Mouse (Mus musculus) midbrain, embryonic 16.5 days (tissue): ENCODE data around the gene Ooep. TPM values are rescaled to one million over a fixed set of nuclear protein-coding genes. Genes with fewer than 3 reads are reported as not detected.
"Not testable (repeated sequence)": the region's sequence is repeated elsewhere in the genome, so short reads cannot be mapped to it uniquely, and the experiment has no call there.

Source experiments
- ATAC-seq: fragments of 200-750 bp; cut with Nextera tagmentation; 2 replicates; pipeline ENCODE4 v1.8.0; 2017; ENCODE audit warnings: moderate TSS enrichment
- H3K27ac ChIP-seq: fragments of 300-500 bp; sonication (generic); 2 replicates; pipeline ENCODE4 v1.5.1; 2014; ENCODE audit warnings: mild to moderate bottlenecking, low read length, mixed read lengths
- H3K27me3 ChIP-seq: fragments of 300-500 bp; sonication (generic); 2 replicates; pipeline ENCODE4 v1.6.1; 2014; ENCODE audit warnings: low read depth, low read length, mixed read lengths; ENCODE audit not compliant: control insufficient read depth, insufficient read depth
- H3K36me3 ChIP-seq: fragments of 300-500 bp; sonication (generic); 2 replicates; pipeline ENCODE4 v1.6.1; 2014; ENCODE audit warnings: mild to moderate bottlenecking, low read length, moderate library complexity, mixed read lengths; ENCODE audit not compliant: control insufficient read depth, insufficient read depth
- H3K4me1 ChIP-seq: fragments of 300-500 bp; sonication (generic); 2 replicates; pipeline ENCODE4 v1.6.1; 2014; ENCODE audit warnings: mild to moderate bottlenecking, low read length, mixed read lengths; ENCODE audit not compliant: control insufficient read depth, insufficient read depth
- H3K4me2 ChIP-seq: fragments of 300-500 bp; sonication (generic); 2 replicates; pipeline ENCODE4 v1.6.1; 2014; ENCODE audit warnings: mild to moderate bottlenecking, low read length, mixed read lengths
- H3K4me3 ChIP-seq: fragments of 300-500 bp; sonication (generic); 2 replicates; pipeline ENCODE4 v1.5.1; 2014; ENCODE audit warnings: low read depth, mild to moderate bottlenecking, low read length, moderate library complexity, mixed read lengths
- H3K9ac ChIP-seq: fragments of 300-500 bp; sonication (generic); 2 replicates; pipeline ENCODE4 v1.6.1; 2014; ENCODE audit warnings: low read depth, low read length, mixed read lengths
- H3K9me3 ChIP-seq: fragments of 300-500 bp; sonication (generic); replicated peaks from 2 replicates; pipeline ENCODE4 v1.6.1; 2014; ENCODE audit warnings: mild to moderate bottlenecking, low read length, mixed read lengths; ENCODE audit not compliant: control insufficient read depth, poor library complexity, severe bottlenecking
- WGBS: fragments of 180-500 bp; shearing (Covaris S2); extraction: QIAGEN DNeasy Blood & Tissue Kit; methylation state at CpG from one replicate; pipeline ENCODE4 v1.1.7; 2014; 5-methylcytosine and 5-hydroxymethylcytosine counted together
- polyA plus RNA-seq: library from polyadenylated mRNA; unstranded; fragments of >200 nt; fragmentation: Nextera tagmentation; extraction: Ambion mirVana; gene quantifications from 2 replicates; pipeline ENCODE4 v1.2.1, GENCODE M21; 2015

Ooep gene
- polyA plus RNA-seq, 1 experiment from 2014 or later, result 6.9 TPM

DNA sequence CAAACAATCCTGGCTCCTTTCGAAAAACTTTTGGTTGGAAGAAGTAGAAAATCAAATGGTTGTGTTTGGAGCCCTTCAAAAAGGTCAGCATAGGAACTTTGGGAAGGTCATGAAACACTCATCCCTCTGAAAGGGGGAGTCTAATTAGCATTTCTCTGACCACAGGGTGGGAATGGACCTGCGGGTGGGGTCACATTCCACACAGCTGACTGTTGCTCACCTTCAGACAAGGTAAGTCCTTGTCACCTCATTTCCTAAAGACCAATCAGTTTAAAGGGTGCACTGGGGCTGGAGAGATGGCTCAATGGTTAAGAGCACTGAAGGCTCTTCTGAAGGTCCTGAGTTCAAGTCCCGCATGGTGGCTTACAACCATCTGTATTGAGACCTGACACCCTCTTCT lies 7.1 kb downstream of the Ooep start:
- H3K4me2 ChIP-seq, result no peak overlapping the region
- no peak overlapping the region for H3K4me3 ChIP-seq
- no peaks in the 10 kb centered on the region for H3K9me3 ChIP-seq
- 93% methylated on average over 3 of the region's 3 CpGs for WGBS
- H3K4me1 ChIP-seq, result no peaks in the 10 kb centered on the region
- H3K27me3 ChIP-seq, result no peaks in the 10 kb centered on the region
- H3K36me3 ChIP-seq, result no peaks in the 10 kb centered on the region
- H3K27ac ChIP-seq, result no peak overlapping the region
- no peak overlapping the region for H3K9ac ChIP-seq
- no peak for ATAC-seq

- ATAC-seq, result no peak
- H3K27me3 ChIP-seq, result no peaks in the 10 kb centered on the region
- no peak overlapping the region for H3K4me2 ChIP-seq
- H3K4me3 ChIP-seq, result no peak overlapping the region
- WGBS, result 91% methylated on average over 7 of the region's 7 CpGs
- no peak overlapping the region for H3K9ac ChIP-seq
- no peak overlapping the region for H3K27ac ChIP-seq
- no peaks in the 10 kb centered on the region for H3K9me3 ChIP-seq
- no peaks in the 10 kb centered on the region for H3K4me1 ChIP-seq
- H3K36me3 ChIP-seq, result no peaks in the 10 kb centered on the region
Measured at GRCm38 (mm10) chr9:78369786-78370185, 8.7 kb downstream of the Ooep start.

DNA sequence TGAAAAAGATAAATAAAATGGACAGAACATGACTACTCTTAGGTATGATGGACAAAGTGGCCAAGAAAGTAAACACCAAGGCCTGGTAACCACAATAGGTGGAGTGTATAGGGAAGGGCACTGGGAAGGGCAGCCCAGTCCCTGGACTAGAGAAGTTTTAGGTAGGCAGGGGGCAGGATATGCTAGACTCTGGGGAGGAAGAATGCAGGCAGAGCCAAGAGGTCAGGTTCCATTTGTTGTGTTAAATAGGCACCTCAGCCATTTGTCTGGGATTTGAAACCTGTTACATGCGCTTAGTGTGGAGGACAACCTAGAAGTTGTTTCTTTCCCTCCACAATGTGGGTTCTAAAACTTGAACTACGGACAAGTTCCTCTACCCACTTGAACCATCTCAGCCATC lies 9.2 kb downstream of the Ooep start:
- Histone ChIP-seq H3K9ac (no peak overlapping the region), H3K4me3 (no peak overlapping the region), H3K27ac (no peak overlapping the region), H3K9me3 (no peaks in the 10 kb centered on the region), H3K36me3 (no peaks in the 10 kb centered on the region), H3K27me3 (no peaks in the 10 kb centered on the region), H3K4me2 (no peak overlapping the region), H3K4me1 (no peaks in the 10 kb centered on the region)
- WGBS, result 94% methylated on average over 2 of the region's 2 CpGs
- no peak for ATAC-seq

DNA sequence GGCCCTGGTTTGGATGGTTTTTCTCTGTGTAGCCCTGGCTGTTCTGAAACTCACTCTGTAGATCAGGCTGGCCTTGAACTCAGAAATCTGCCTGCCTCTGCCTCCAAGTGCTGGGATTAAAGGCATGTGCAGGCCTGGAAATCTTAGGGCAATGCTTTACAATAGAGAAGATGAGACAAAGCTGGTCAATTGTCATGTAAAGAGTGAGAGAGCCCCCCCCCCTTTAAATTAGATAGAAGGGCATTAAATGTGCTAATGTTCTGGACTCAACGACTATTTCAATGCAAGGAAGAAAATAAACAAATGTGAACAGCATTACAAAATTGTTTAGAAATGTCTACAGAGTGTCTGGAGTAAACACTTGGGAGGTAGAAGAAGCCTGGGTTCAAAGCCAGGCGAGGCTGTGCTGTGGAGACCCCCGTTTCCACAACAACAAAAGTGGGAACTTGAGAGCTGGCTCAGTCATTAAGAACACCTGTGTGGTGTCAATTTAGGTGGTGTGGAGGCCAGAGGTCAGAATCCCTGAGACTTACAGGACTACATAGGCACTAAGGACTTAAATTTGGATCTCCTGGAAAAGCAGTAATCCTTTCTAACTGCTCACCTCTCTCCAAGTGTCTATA lies 9.7 kb downstream of the Ooep start:
- no peak for ATAC-seq
- Histone ChIP-seq H3K4me3 (no peak overlapping the region), H3K4me2 (no peak overlapping the region), H3K27me3 (no peaks in the 10 kb centered on the region), H3K27ac (no peak overlapping the region), H3K9ac (no peak overlapping the region), H3K36me3 (no peaks in the 10 kb centered on the region), H3K9me3 (no peaks in the 10 kb centered on the region), H3K4me1 (no peaks in the 10 kb centered on the region)
- WGBS, result 86% methylated on average over 3 of the region's 3 CpGs

GRCm38 (mm10) chr9:78367959-78368358 lies 10.6 kb downstream of the Ooep start, which contains the start of gene Dppa5a:
Gene Dppa5a, minus strand, starts transcription at chr9:78368177.
- not testable (repeated sequence) for H3K9ac ChIP-seq, H3K4me1 ChIP-seq, H3K27ac ChIP-seq, H3K27me3 ChIP-seq, H3K4me2 ChIP-seq, H3K9me3 ChIP-seq, H3K4me3 ChIP-seq, ATAC-seq, H3K36me3 ChIP-seq
- 90% methylated on average over 16 of the region's 16 CpGs for WGBS

GRCm38 (mm10) chr9:78365850-78366544 lies 12.5 kb downstream of the Ooep start:
- H3K36me3 ChIP-seq, result no peaks in the 10 kb centered on the region
- H3K4me2 ChIP-seq, result no peak overlapping the region
- H3K27me3 ChIP-seq, result no peaks in the 10 kb centered on the region
- H3K9me3 ChIP-seq, result no peaks in the 10 kb centered on the region
- H3K27ac ChIP-seq, result no peak overlapping the region
- H3K9ac ChIP-seq, result no peak overlapping the region
- no peaks in the 10 kb centered on the region for H3K4me1 ChIP-seq
- WGBS, result 63% methylated on average over 13 of the region's 13 CpGs
- ATAC-seq, result no peak
- H3K4me3 ChIP-seq, result no peak overlapping the region

- Histone ChIP-seq H3K4me1 (no peaks in the 10 kb centered on the region), H3K27ac (no peak overlapping the region), H3K9ac (no peak overlapping the region), H3K27me3 (no peaks in the 10 kb centered on the region), H3K9me3 (no peaks in the 10 kb centered on the region), H3K36me3 (no peaks in the 10 kb centered on the region), H3K4me3 (no peak overlapping the region), H3K4me2 (no peak overlapping the region)
- no peak for ATAC-seq
- 92% methylated on average over 6 of the region's 6 CpGs for WGBS
Measured at GRCm38 (mm10) chr9:78364701-78365100, 13.8 kb downstream of the Ooep start.

DNA sequence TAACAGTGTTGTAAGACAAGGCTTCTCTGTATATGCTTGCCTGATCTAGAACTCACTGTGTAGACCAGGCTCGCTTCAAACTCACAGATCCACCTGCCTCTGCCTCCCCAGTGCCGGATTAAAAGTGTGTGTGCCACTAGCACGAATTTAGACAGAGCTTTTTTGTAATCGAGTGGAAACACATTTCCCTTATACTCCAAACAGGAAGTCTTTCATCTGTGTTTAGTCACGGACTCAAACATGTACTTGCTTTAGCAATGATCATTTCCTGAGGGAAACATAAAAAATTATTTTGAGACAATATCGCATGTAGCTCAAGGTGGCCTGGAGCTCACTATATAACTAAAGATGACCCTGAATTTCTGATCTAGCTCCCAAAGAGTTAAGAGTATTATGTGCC lies 15.2 kb downstream of the Ooep start:
- H3K4me2 ChIP-seq, result no peak overlapping the region
- H3K9me3 ChIP-seq, result no peaks in the 10 kb centered on the region
- no peak overlapping the region for H3K9ac ChIP-seq
- no peak overlapping the region for H3K4me3 ChIP-seq
- ATAC-seq, result no peak
- H3K27ac ChIP-seq, result no peak overlapping the region
- WGBS, result 78% methylated on average over 6 of the region's 6 CpGs
- no peaks in the 10 kb centered on the region for H3K27me3 ChIP-seq
- H3K36me3 ChIP-seq, result no peaks in the 10 kb centered on the region
- H3K4me1 ChIP-seq, result no peaks in the 10 kb centered on the region

DNA sequence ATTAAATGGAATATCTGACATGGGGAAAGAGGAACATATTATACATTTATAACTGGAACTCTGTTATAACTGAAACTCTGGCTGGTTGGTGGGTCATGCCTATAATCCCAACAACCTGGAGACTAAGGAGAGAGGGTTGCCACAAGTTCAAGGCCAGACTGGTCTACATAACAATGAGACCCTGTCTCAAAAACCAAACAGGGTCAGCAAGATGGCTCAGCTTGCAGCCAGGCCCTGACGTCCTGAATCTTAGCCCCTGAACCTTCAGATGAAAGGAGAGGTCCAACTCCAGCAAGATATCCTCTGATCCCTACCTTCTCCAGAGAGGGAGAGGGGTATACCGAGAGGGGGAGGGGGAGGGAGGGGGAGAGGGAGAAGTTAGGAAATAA lies 18.0 kb downstream of the Ooep start:
- H3K27me3 ChIP-seq, result no peaks in the 10 kb centered on the region
- ATAC-seq, result no peak
- H3K27ac ChIP-seq, result no peak overlapping the region
- H3K4me1 ChIP-seq, result no peaks in the 10 kb centered on the region
- no peak overlapping the region for H3K4me3 ChIP-seq
- no peak overlapping the region for H3K4me2 ChIP-seq
- H3K9me3 ChIP-seq, result no peaks in the 10 kb centered on the region
- no peak overlapping the region for H3K9ac ChIP-seq
- H3K36me3 ChIP-seq, result no peaks in the 10 kb centered on the region
- 37% methylated on average over 2 of the region's 2 CpGs for WGBS
